Mouse (Mus musculus) stomach, postnatal 0 days (tissue): ENCODE data around the gene Fbxl3.

Source experiments
- CTCF ChIP-seq: IDR thresholded peaks from 2 replicates; pipeline ENCODE4 v1.5.1; 2016; ENCODE audit warnings: antibody characterized with exemption, low read depth, mild to moderate bottlenecking, moderate library complexity
- EP300 ChIP-seq: optimal IDR thresholded peaks from 2 replicates; pipeline ENCODE3; 2016; ENCODE audit warnings: antibody characterized with exemption

- no peak for TF ChIP-seq CTCF
- TF ChIP-seq EP300, result no peak
These were observed 39.9 kb downstream of the Fbxl3 start for GRCm38 (mm10) chr14:103059495-103059894.
